9 mouse cellular contexts compared by ENCODE assay signal in genomic region chr9:71894943-71895286, GRCm38 (mm10).
A peak's percentile ranks its signal among the peaks of the same experiment; 100 is the strongest.
DNase-seq lines count a peak whose midpoint lies in the region; ATAC-seq and TF ChIP-seq lines count a peak whose summit lies in the region.
"Had no signal": no experiment of that assay in that cellular context is flagged by ENCODE, and none has a peak within 500 bp of the region (broad histone marks: within the 10 kb centered on the region; RNA-seq: fewer than 3 reads in every experiment).

No protein-coding gene starts in this region.

- WGBS in embryonic facial prominence, embryonic 15.5 days = 33% methylated on average over 7 of the region's 7 CpGs
- 27% methylated on average over 7 of the region's 7 CpGs for WGBS in limb, embryonic 10.5 days
- 80% methylated on average over 7 of the region's 7 CpGs for WGBS in olfactory bulb, adult 2 months
- WGBS in liver, embryonic 11.5 days = 89% methylated on average over 7 of the region's 7 CpGs

- H3K27me3 ChIP-seq in embryonic facial prominence, embryonic 15.5 days = no peaks in the 10 kb centered on the region
- no peaks in the 10 kb centered on the region for H3K27me3 ChIP-seq in limb, embryonic 10.5 days (ENCODE audit: low read depth, poor library complexity, severe bottlenecking)
- H3K27me3 ChIP-seq in liver, embryonic 11.5 days (replicated peaks; ENCODE audit: control insufficient read depth, insufficient read depth, low read length) = no peaks in the 10 kb centered on the region

- no peak for TF ChIP-seq CTCF in layer of hippocampus, adult 2 months (conservative IDR thresholded peaks at IDR 0.05)
- no peak for TF ChIP-seq CTCF in olfactory bulb, adult 2 months (IDR thresholded peaks at IDR 0.05; ENCODE audit: insufficient read depth, low read depth, low read length)

- ATAC-seq in embryonic facial prominence, embryonic 15.5 days (ENCODE audit: insufficient number of reproducible peaks, low FRiP score, low TSS enrichment, low read depth) = no peak
- ATAC-seq in granulocyte monocyte progenitor cell, adult 5-6 weeks (replicated peaks; ENCODE audit: poor library complexity, severe bottlenecking) = no peak
- no peak for ATAC-seq in liver, embryonic 11.5 days (replicated peaks; ENCODE audit: low FRiP score)
- ATAC-seq: inflammation-experienced regulatory T-cells, adult 6 months had no signal

- H3K27ac ChIP-seq in layer of hippocampus, adult 2 months = peak overlapping the region; percentile 70; the same call in 1 of the 2 replicates
- H3K27ac ChIP-seq in embryonic facial prominence, embryonic 15.5 days (replicated peaks) = peak overlapping the region; percentile 76
- peak overlapping the region; percentile 86 for H3K27ac ChIP-seq in limb, embryonic 10.5 days
- H3K27ac ChIP-seq in olfactory bulb, adult 2 months (ENCODE audit: insufficient read depth, low read depth, low read length) = peak overlapping the region; percentile 45; the same call in 1 of the 2 replicates
- no peak overlapping the region for H3K27ac ChIP-seq in liver, embryonic 11.5 days (ENCODE audit: low read depth, low read length)

- no peak overlapping the region; the same call in 1 of the 2 replicates for H3K4me3 ChIP-seq in layer of hippocampus, adult 2 months
- peak overlapping the region; percentile 39 for H3K4me3 ChIP-seq in embryonic facial prominence, embryonic 15.5 days (replicated peaks)
- peak overlapping the region; percentile 58 for H3K4me3 ChIP-seq in limb, embryonic 10.5 days
- no peak overlapping the region for H3K4me3 ChIP-seq in olfactory bulb, adult 2 months (ENCODE audit: insufficient read depth, low read depth, low read length)
- no peak overlapping the region for H3K4me3 ChIP-seq in liver, embryonic 11.5 days (ENCODE audit: low read depth, low read length)

- H3K9me3 ChIP-seq in embryonic facial prominence, embryonic 15.5 days (replicated peaks) = no peaks in the 10 kb centered on the region
- H3K9me3 ChIP-seq in limb, embryonic 10.5 days (replicated peaks) = no peaks in the 10 kb centered on the region
- H3K9me3 ChIP-seq in liver, embryonic 11.5 days (ENCODE audit: control insufficient read depth, low read length) = no peaks in the 10 kb centered on the region

- DNase-seq in layer of hippocampus, adult 2 months (ENCODE audit: low spot score in 2 of 2) = no peak
- no peak for DNase-seq in layer of hippocampus, adult 8-10 months (ENCODE audit: low spot score in 2 of 2)
- no peak for DNase-seq in limb, embryonic 10.5 days (ENCODE audit: low spot score)
- no peak for DNase-seq in liver, embryonic 11.5 days (ENCODE audit: low spot score)
- DNase-seq in urinary bladder, adult 2 months (ENCODE audit: low spot score) = no peak

- H3K4me1 ChIP-seq in embryonic facial prominence, embryonic 15.5 days = peaks cover 25% of the 10 kb centered on the region; the same call in 1 of the 2 replicates
- H3K4me1 ChIP-seq in limb, embryonic 10.5 days = peaks cover 69% of the 10 kb centered on the region
- peaks cover 2% of the 10 kb centered on the region; the same call in 1 of the 2 replicates for H3K4me1 ChIP-seq in olfactory bulb, adult 2 months (ENCODE audit: control insufficient read depth, insufficient read depth, low read length)
- H3K4me1 ChIP-seq in liver, embryonic 11.5 days (replicated peaks; ENCODE audit: control insufficient read depth, insufficient read depth, low read length) = 0 out of 2 replicates have a peak, but pooled peaks cover 3% of the 10 kb centered on the region

- H3K36me3 ChIP-seq in embryonic facial prominence, embryonic 15.5 days = no peaks in the 10 kb centered on the region
- no peaks in the 10 kb centered on the region for H3K36me3 ChIP-seq in limb, embryonic 10.5 days
- H3K36me3 ChIP-seq in liver, embryonic 11.5 days (ENCODE audit: control insufficient read depth, insufficient read depth, low read length) = no peaks in the 10 kb centered on the region

- TF ChIP-seq POLR2A in olfactory bulb, adult 2 months (IDR thresholded peaks at IDR 0.05; ENCODE audit: insufficient read depth, low read depth, low read length) = no peak

- peak overlapping the region; percentile 16; the same call in 1 of the 2 replicates for H3K9ac ChIP-seq in embryonic facial prominence, embryonic 15.5 days
- no peak overlapping the region for H3K9ac ChIP-seq in liver, embryonic 11.5 days (ENCODE audit: low read depth, low read length)

- H3K4me2 ChIP-seq in embryonic facial prominence, embryonic 15.5 days (replicated peaks) = peak overlapping the region; percentile 49
- H3K4me2 ChIP-seq in liver, embryonic 11.5 days = no peak overlapping the region

Comparison
In these comparisons a context has a peak if more than half of its experiments do, and no peak if none do; other contexts are left out.
1. H3K4me3 ChIP-seq: peak in embryonic facial prominence, embryonic 15.5 days (single experiment) and limb, embryonic 10.5 days (single experiment); none in layer of hippocampus, adult 2 months (single experiment), olfactory bulb, adult 2 months (single experiment) and liver, embryonic 11.5 days (single experiment).